Mouse (Mus musculus) megakaryocyte, embryonic 14.5 days (primary cell): ENCODE data around the gene Chid1. TPM values are rescaled to one million over a fixed set of nuclear protein-coding genes. Genes with fewer than 3 reads are reported as not detected.
A peak's percentile ranks its signal among the peaks of the same experiment; 100 is the strongest.

Source experiments
- H3K27me3 ChIP-seq: replicated peaks from 2 replicates; pipeline ENCODE3; 2012; ENCODE audit warnings: inconsistent platforms
- H3K36me3 ChIP-seq: replicated peaks from 2 replicates; pipeline ENCODE3; 2012; ENCODE audit warnings: low read length, inconsistent platforms, mixed read lengths
- H3K4me1 ChIP-seq: 2 replicates; pipeline ENCODE4 v1.6.1; 2012; ENCODE audit warnings: inconsistent platforms
- H3K4me3 ChIP-seq: replicated peaks from 2 replicates; pipeline ENCODE3; 2012; ENCODE audit warnings: moderate library complexity, mild to moderate bottlenecking, inconsistent platforms
- H3K9me3 ChIP-seq: 2 replicates; pipeline ENCODE4 v1.6.1; 2012; ENCODE audit warnings: inconsistent platforms
- FLI1 ChIP-seq: IDR thresholded peaks from 2 replicates; pipeline ENCODE4 v1.6.1; 2012; ENCODE audit warnings: low read length, inconsistent platforms, mixed read lengths
- GATA1 ChIP-seq: IDR thresholded peaks from 3 replicates; pipeline ENCODE4 v1.6.1; 2012; ENCODE audit warnings: mixed read lengths, low read length, inconsistent platforms, borderline replicate concordance
- polyA plus RNA-seq: library from polyadenylated mRNA; stranded (reverse); fragments of >175 nt; gene quantifications from 2 replicates; pipeline ENCODE4 v1.2.3, GENCODE M21; 2012; ENCODE audit warnings: low replicate concordance; ENCODE audit not compliant: insufficient read depth

Chid1 gene
- polyA plus RNA-seq = 28.4 and 49.7 TPM in 2 replicates

- Histone ChIP-seq H3K9me3 (no peaks in the 10 kb centered on the region), H3K4me1 (peaks cover 79% of the 10 kb centered on the region), H3K36me3 (peaks cover 15% of the 10 kb centered on the region), H3K27me3 (no peaks in the 10 kb centered on the region), H3K4me3 (peak within 1 kb of the TSS; percentile 100)
- TF ChIP-seq FLI1 (peak; percentile 78; the same call in 1 of the 2 replicates), GATA1 (no peak)
Measured at GRCm38 (mm10) chr7:141539556-141540311, at the start of gene Chid1. Gene Chid1 (minus strand): TSS chr7:141539857.

DNA sequence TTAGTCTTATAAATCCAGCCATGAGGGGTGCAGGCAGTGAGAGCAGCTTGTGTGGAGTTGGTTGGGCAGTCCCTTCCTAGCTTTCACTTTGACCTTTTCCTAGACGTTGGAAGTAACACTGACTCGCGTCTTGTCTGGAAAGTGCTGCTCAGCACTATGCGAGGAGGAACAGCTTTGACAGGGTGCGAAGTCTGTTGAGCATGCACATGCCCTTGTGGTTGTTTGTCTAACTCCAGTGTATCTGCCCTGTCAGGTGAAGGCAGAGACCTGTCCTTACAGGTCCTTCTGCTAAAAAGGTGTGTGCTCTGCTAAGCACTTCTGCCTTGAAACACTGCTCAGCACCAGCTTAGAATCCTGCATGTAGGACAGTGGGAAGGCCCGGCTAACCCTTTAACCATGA, 49.2 kb upstream of the Chid1 start:
- Histone ChIP-seq H3K9me3 (no peaks in the 10 kb centered on the region), H3K36me3 (peaks cover 80% of the 10 kb centered on the region), H3K4me3 (no peak overlapping the region), H3K27me3 (no peaks in the 10 kb centered on the region), H3K4me1 (peaks cover 84% of the 10 kb centered on the region)
- TF ChIP-seq GATA1 = no peak
- no peak for TF ChIP-seq FLI1

GRCm38 (mm10) chr7:141585881-141586280, 46.2 kb upstream of the Chid1 start:
- peaks cover 84% of the 10 kb centered on the region for H3K4me1 ChIP-seq
- H3K27me3 ChIP-seq = no peaks in the 10 kb centered on the region
- H3K4me3 ChIP-seq = no peak overlapping the region
- H3K36me3 ChIP-seq = peaks cover 64% of the 10 kb centered on the region
- no peaks in the 10 kb centered on the region for H3K9me3 ChIP-seq
- TF ChIP-seq FLI1 (no peak), GATA1 (no peak)

- no peak overlapping the region for H3K4me3 ChIP-seq
- no peaks in the 10 kb centered on the region for H3K9me3 ChIP-seq
- H3K36me3 ChIP-seq = peaks cover 61% of the 10 kb centered on the region
- no peaks in the 10 kb centered on the region for H3K27me3 ChIP-seq
- peaks cover 89% of the 10 kb centered on the region for H3K4me1 ChIP-seq
- TF ChIP-seq FLI1 = no peak
- no peak for TF ChIP-seq GATA1
Measured at GRCm38 (mm10) chr7:141585288-141585687, 45.6 kb upstream of the Chid1 start.

DNA sequence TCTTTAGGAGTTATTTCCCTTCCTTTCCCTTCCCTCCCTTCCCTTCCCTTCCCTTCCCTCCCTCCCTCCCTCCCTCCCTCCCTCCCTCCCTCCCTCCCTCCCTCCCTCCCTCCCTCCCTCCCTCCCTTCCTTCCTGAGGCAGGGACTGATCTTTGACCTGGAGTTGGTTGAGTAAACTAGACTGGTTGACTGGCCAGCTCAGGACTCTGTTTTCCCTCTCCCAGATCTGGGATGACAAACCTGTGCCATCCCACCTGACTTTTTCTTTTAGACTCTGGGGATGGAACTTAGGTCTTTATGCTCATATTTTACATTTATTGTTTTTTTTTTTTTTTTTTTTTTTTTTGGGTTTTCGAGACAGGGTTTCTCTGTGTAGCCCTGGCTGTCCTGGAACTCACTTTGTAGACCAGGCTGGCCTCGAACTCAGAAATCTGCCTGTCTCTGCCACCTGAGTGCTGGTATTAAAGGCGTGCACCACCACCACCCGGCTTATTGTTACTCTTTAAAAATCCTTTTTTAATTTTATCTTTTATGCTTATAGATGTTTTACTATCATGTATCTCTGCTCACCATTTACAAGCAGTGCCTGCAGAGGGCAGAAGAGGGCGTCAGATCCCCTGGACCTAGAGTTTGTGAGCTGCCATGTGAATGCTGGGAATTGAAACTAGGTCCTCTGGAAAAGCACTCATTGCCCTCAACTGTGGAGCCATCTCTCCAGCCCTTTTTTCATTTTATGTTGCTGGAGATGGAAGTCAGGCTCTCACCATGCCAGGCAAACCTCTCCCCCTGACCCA, 44.6 kb upstream of the Chid1 start:
- Histone ChIP-seq H3K4me1 (peaks cover 92% of the 10 kb centered on the region), H3K4me3 (no peak overlapping the region), H3K36me3 (peaks cover 57% of the 10 kb centered on the region), H3K9me3 (no peaks in the 10 kb centered on the region), H3K27me3 (no peaks in the 10 kb centered on the region)
- TF ChIP-seq FLI1 (no peak), GATA1 (no peak)

DNA sequence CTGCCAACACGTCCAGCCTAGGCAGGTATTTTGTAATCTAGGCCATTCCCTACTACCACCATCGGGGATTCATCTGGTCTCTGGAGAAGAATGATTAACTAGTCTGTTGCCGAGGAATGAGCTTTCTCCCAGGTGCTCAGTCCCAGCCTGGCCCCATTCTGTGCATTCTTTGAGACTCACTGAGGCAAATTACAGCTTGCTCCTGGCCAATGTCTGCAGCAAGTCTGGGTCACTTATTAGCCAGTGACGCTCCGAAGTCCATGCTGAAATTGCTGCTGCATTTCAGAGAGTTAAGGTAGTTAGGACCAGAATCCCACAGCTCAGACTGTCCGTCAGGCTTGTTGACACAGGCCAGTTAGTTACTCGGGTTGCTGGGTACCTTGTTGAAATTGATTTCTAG, 41.7 kb upstream of the Chid1 start:
- Histone ChIP-seq H3K9me3 (no peaks in the 10 kb centered on the region), H3K27me3 (no peaks in the 10 kb centered on the region), H3K4me1 (peaks cover 98% of the 10 kb centered on the region), H3K36me3 (peaks cover 52% of the 10 kb centered on the region), H3K4me3 (no peak overlapping the region)
- TF ChIP-seq GATA1 (no peak), FLI1 (no peak)

DNA sequence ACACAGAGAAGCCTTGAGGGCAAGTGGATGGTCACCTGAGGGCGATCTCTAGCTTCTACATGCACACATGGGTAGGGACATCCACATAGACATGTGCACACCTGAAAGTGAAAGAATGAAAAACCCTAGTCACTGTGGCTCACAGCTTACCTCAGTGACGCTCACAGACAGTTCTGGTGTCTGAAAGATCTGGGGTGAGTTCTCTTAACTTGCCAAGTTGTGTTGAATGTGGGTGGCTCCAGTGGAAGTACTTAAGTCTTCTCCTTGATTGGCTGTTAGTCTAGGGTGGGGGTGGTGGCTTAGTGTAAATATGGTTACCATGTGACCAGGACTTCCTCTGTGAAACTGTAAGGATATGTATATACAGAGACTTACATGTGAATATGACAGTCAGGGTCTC, 39.3 kb upstream of the Chid1 start:
- Histone ChIP-seq H3K27me3 (no peaks in the 10 kb centered on the region), H3K4me1 (peaks cover 96% of the 10 kb centered on the region)
- TF ChIP-seq FLI1 = no peak
- no peak for TF ChIP-seq GATA1

DNA sequence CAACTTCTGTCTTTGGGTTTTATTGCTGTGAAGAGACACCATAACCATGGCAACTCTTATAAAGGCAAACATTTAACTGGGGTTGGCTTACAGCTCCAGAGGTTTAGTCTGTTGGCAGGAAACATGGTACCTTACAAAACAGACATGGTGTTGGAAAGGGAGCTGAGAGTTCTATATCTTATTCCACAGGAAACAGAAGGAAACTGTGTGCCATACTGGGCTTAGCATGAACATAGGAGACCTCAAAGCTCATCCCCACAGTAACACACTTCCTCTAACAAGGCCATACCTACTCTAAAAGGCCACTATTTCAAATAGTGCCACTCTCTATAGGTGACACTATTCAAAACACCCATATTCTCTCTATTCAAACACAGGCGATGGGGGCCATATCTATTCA, 38.9 kb upstream of the Chid1 start:
- TF ChIP-seq GATA1 (no peak), FLI1 (no peak)
- Histone ChIP-seq H3K9me3 (no peaks in the 10 kb centered on the region), H3K4me1 (peaks cover 96% of the 10 kb centered on the region), H3K4me3 (no peak overlapping the region), H3K36me3 (peaks cover 37% of the 10 kb centered on the region), H3K27me3 (no peaks in the 10 kb centered on the region)

More for the DNA sequence above, 39.3 kb upstream of the Chid1 start:
- Histone ChIP-seq H3K36me3 (peaks cover 37% of the 10 kb centered on the region), H3K4me3 (peak overlapping the region; percentile 78), H3K9me3 (no peaks in the 10 kb centered on the region)

- Histone ChIP-seq H3K27me3 (no peaks in the 10 kb centered on the region), H3K36me3 (peaks cover 37% of the 10 kb centered on the region), H3K9me3 (no peaks in the 10 kb centered on the region), H3K4me3 (no peak overlapping the region), H3K4me1 (peaks cover 95% of the 10 kb centered on the region)
- TF ChIP-seq GATA1 = no peak
- TF ChIP-seq FLI1 = no peak
Measured at GRCm38 (mm10) chr7:141577801-141578200, 38.1 kb upstream of the Chid1 start.

DNA sequence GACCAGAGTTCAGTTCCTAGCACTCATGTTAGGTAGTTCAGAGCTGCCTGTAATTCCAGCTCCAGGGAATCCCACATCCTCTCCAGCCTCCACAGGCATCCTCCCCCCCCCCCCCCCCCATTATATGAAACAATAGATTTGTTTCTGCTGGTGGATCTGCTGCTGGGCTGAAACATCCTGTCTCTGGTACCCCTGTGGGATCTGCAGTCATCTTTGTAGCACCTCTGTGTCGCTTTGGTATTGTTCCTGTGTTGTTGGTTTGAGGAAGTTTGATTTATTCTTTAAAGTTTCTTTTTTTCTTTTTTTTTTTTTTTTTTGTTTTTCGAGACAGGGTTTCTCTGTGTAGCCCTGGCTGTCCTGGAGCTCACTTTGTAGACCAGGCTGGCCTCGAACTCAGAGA, 35.8 kb upstream of the Chid1 start:
- Histone ChIP-seq H3K4me3 (no peak overlapping the region), H3K9me3 (no peaks in the 10 kb centered on the region), H3K4me1 (peaks cover 89% of the 10 kb centered on the region), H3K27me3 (no peaks in the 10 kb centered on the region), H3K36me3 (peaks cover 29% of the 10 kb centered on the region)
- no peak for TF ChIP-seq GATA1
- TF ChIP-seq FLI1 = no peak
